ENCODE assay signal across 8 mouse cellular contexts in genomic region chr14:55671833-55672740, GRCm38 (mm10). TPM values are rescaled to one million over a fixed set of nuclear protein-coding genes. Genes with fewer than 3 reads are reported as not detected.
DNase-seq lines count a peak whose midpoint lies in the region; ATAC-seq lines count a peak whose summit lies in the region.

Gene Gmpr2 (plus strand): TSS chr14:55671941.
Gene Nedd8 (minus strand): TSS chr14:55672124.

- under 1% methylated on average over 38 of the region's 38 CpGs for WGBS in heart, embryonic 14.5 days
- WGBS in liver, embryonic 13.5 days (ENCODE audit: insufficient replicate concordance): under 1% methylated on average over 38 of the region's 38 CpGs
- WGBS in stomach, embryonic 16.5 days: under 1% methylated on average over 38 of the region's 38 CpGs

- H3K9ac ChIP-seq in heart, embryonic 14.5 days (ENCODE audit: low read length): peak within 1 kb of the TSS; percentile 84
- H3K9ac ChIP-seq in liver, embryonic 13.5 days: peak within 1 kb of the TSS; percentile 85
- H3K9ac ChIP-seq in stomach, embryonic 16.5 days (ENCODE audit: low read length): peak within 1 kb of the TSS; percentile 88

- H3K9me3 ChIP-seq in heart, embryonic 14.5 days (ENCODE audit: control insufficient read depth, low read length): no peaks in the 10 kb centered on the region
- no peaks in the 10 kb centered on the region for H3K9me3 ChIP-seq in liver, embryonic 13.5 days (replicated peaks)
- H3K9me3 ChIP-seq in stomach, embryonic 16.5 days (replicated peaks; ENCODE audit: control insufficient read depth, low read length): no peaks in the 10 kb centered on the region

- peaks cover 2 to 10% of the 10 kb centered on the region in 2 experiments; a peak in 3 of 4 replicates for H3K4me1 ChIP-seq in heart, embryonic 14.5 days (ENCODE audit: control insufficient read depth in 2 of 2, insufficient read depth in 2 of 2, low read length in 2 of 2)
- H3K4me1 ChIP-seq in liver, embryonic 13.5 days (replicated peaks): peaks cover 47% of the 10 kb centered on the region
- peaks cover 12% of the 10 kb centered on the region; the same call in 1 of the 2 replicates for H3K4me1 ChIP-seq in stomach, embryonic 16.5 days (ENCODE audit: control insufficient read depth, insufficient read depth, low read length)

- peak within 1 kb of the TSS; percentile 84 to 85 for H3K27ac ChIP-seq in heart, embryonic 14.5 days (replicated peaks in 1 of 2; ENCODE audit: control insufficient read depth in 1 of 2, insufficient read depth in 1 of 2, low read depth in 2 of 2, low read length in 2 of 2)
- peak within 1 kb of the TSS; percentile 90 for H3K27ac ChIP-seq in liver, embryonic 13.5 days
- H3K27ac ChIP-seq in stomach, embryonic 16.5 days (ENCODE audit: low read length): peak within 1 kb of the TSS; percentile 88

- peak; percentile 98 for ATAC-seq in CD4-positive, CD25-positive, alpha-beta regulatory T cell, adult 4 months
- ATAC-seq in heart, embryonic 14.5 days (ENCODE audit: insufficient number of reproducible peaks, insufficient read depth, low FRiP score, low read depth): peak; percentile 94
- peak; percentile 98 for ATAC-seq in liver, embryonic 13.5 days (ENCODE audit: low read depth)
- ATAC-seq in stomach, embryonic 16.5 days (ENCODE audit: insufficient read depth, low FRiP score): peak; percentile 99

- H3K27me3 ChIP-seq in heart, embryonic 14.5 days (ENCODE audit: control insufficient read depth, insufficient read depth, low read length): no peaks in the 10 kb centered on the region
- no peaks in the 10 kb centered on the region for H3K27me3 ChIP-seq in liver, embryonic 13.5 days
- H3K27me3 ChIP-seq in stomach, embryonic 16.5 days (ENCODE audit: control insufficient read depth, insufficient read depth, low read length): no peaks in the 10 kb centered on the region

- DNase-seq in c-Kit-negative CD71-positive TER-119-positive erythroid progenitor cells, embryonic 14.5 days (ENCODE audit: low read depth, low spot score): peak; percentile 85
- DNase-seq in fibroblast of lung, adult 2 months (ENCODE audit: low read depth): peak; percentile 97
- peak; percentile 95 for DNase-seq in kidney, postnatal 14 days
- DNase-seq in liver, embryonic 13.5 days: peak; percentile 86
- DNase-seq in neural tube, embryonic 10.5 days (ENCODE audit: extremely low spot score, low spot score): peak; percentile 90

- H3K4me2 ChIP-seq in heart, embryonic 14.5 days (ENCODE audit: low read length): peak within 1 kb of the TSS; percentile 76
- H3K4me2 ChIP-seq in liver, embryonic 13.5 days: peak within 1 kb of the TSS; percentile 93
- H3K4me2 ChIP-seq in stomach, embryonic 16.5 days (ENCODE audit: low read depth, low read length): peak within 1 kb of the TSS; percentile 81

- peak within 1 kb of the TSS; percentile 82 to 86 for H3K4me3 ChIP-seq in heart, embryonic 14.5 days (ENCODE audit: control insufficient read depth in 1 of 2, insufficient read depth in 1 of 2, low read depth in 1 of 2, low read length in 2 of 2)
- peak within 1 kb of the TSS; percentile 86 for H3K4me3 ChIP-seq in liver, embryonic 13.5 days (replicated peaks)
- H3K4me3 ChIP-seq in stomach, embryonic 16.5 days (replicated peaks; ENCODE audit: low read length): peak within 1 kb of the TSS; percentile 86

- peaks cover 43% of the 10 kb centered on the region for H3K36me3 ChIP-seq in heart, embryonic 14.5 days (ENCODE audit: control insufficient read depth, insufficient read depth, low read length)
- H3K36me3 ChIP-seq in liver, embryonic 13.5 days: peaks cover 39% of the 10 kb centered on the region
- 0 out of 2 replicates have a peak, but pooled peaks cover 12% of the 10 kb centered on the region for H3K36me3 ChIP-seq in stomach, embryonic 16.5 days (ENCODE audit: control insufficient read depth, insufficient read depth, low read length)

RNA-seq across cellular contexts. Expression of gene Gmpr2, which starts in this region (rescaled TPM):
- 10 to 100 TPM; 29.8 to 34.1 TPM for polyA plus RNA-seq in CD4-positive, CD25-positive, alpha-beta regulatory T cell, adult 4 months (2017; shearing (Covaris generic))
- 40.6 and 40.9 TPM in 2 replicates for polyA plus RNA-seq in heart, embryonic 14.5 days (2014; fragmentation: Nextera tagmentation; extraction: Ambion mirVana)
- polyA plus RNA-seq in liver, embryonic 13.5 days (2015; fragmentation: Nextera tagmentation; extraction: Ambion mirVana): 29.6 and 33.0 TPM in 2 replicates
- polyA plus RNA-seq in stomach, embryonic 16.5 days (2015; fragmentation: Nextera tagmentation; extraction: Ambion mirVana): 58.0 and 63.4 TPM in 2 replicates

RNA-seq across cellular contexts. Expression of gene Nedd8, which starts in this region (rescaled TPM):
- 100 to 1,000 TPM; 338 to 343 TPM for polyA plus RNA-seq in CD4-positive, CD25-positive, alpha-beta regulatory T cell, adult 4 months (2017; shearing (Covaris generic))
- polyA plus RNA-seq in heart, embryonic 14.5 days (2014; fragmentation: Nextera tagmentation; extraction: Ambion mirVana): 511 and 563 TPM in 2 replicates
- 325 TPM in 2 replicates for polyA plus RNA-seq in liver, embryonic 13.5 days (2015; fragmentation: Nextera tagmentation; extraction: Ambion mirVana)
- 462 and 484 TPM in 2 replicates for polyA plus RNA-seq in stomach, embryonic 16.5 days (2015; fragmentation: Nextera tagmentation; extraction: Ambion mirVana)

Comparison
In these comparisons a context has a peak if more than half of its experiments do, and no peak if none do; other contexts are left out.
1. Peak in every context shown above with its lines: DNase-seq, ATAC-seq, H3K4me3 ChIP-seq and H3K27ac ChIP-seq.